Mouse (Mus musculus) hindbrain, embryonic 10.5 days (tissue): Measurements from ENCODE around the gene Rpusd1. TPM values are rescaled to one million over a fixed set of nuclear protein-coding genes. Genes with fewer than 3 reads are reported as not detected.
"Not testable (repeated sequence)": the region's sequence is repeated elsewhere in the genome, so short reads cannot be mapped to it uniquely, and the experiment has no call there.

Source experiments
- DNase-seq: peaks from one replicate; pipeline ENCODE4 v3.0.0-alpha.2; 2017; ENCODE audit warnings: low spot score
- H3K27ac ChIP-seq: fragments of 300-500 bp; sonication (generic); 2 replicates; pipeline ENCODE4 v1.5.1; 2016; ENCODE audit warnings: mild to moderate bottlenecking, moderate library complexity
- H3K27me3 ChIP-seq: fragments of 300-500 bp; sonication (generic); 2 replicates; pipeline ENCODE4 v1.6.1; 2016; ENCODE audit warnings: mild to moderate bottlenecking; ENCODE audit not compliant: poor library complexity, insufficient read depth, severe bottlenecking
- H3K36me3 ChIP-seq: fragments of 300-500 bp; sonication (generic); 2 replicates; pipeline ENCODE4 v1.6.1; 2016; ENCODE audit warnings: mild to moderate bottlenecking, moderate library complexity
- H3K4me1 ChIP-seq: fragments of 300-500 bp; sonication (generic); replicated peaks from 2 replicates; pipeline ENCODE4 v1.6.1; 2016; ENCODE audit warnings: mild to moderate bottlenecking
- H3K4me3 ChIP-seq: fragments of 300-500 bp; sonication (generic); 2 replicates; pipeline ENCODE4 v1.5.1; 2016; ENCODE audit warnings: mild to moderate bottlenecking, moderate library complexity
- H3K9me3 ChIP-seq: fragments of 300-500 bp; sonication (generic); 2 replicates; pipeline ENCODE4 v1.6.1; 2016; ENCODE audit warnings: mild to moderate bottlenecking, moderate library complexity
- WGBS: fragments of 180-500 bp; shearing (Covaris S2); methylation state at CpG from one replicate; pipeline ENCODE4 v1.1.7; 2016; 5-methylcytosine and 5-hydroxymethylcytosine counted together
- polyA plus RNA-seq: library from polyadenylated mRNA; unstranded; fragments of >200 nt; fragmentation: Nextera tagmentation; extraction: Ambion mirVana; gene quantifications from 2 replicates; pipeline ENCODE4 v1.2.1, GENCODE M21; 2016

The Rpusd1 gene
- polyA plus RNA-seq, 1 experiment from 2014 or later = 24.8 TPM

- Histone ChIP-seq H3K9me3 (no peaks in the 10 kb centered on the region), H3K36me3 (peaks cover 37% of the 10 kb centered on the region), H3K4me1 (peaks cover 30% of the 10 kb centered on the region), H3K27me3 (peaks cover 45% of the 10 kb centered on the region), H3K4me3 (peak within 1 kb of the TSS; percentile 53), H3K27ac (peak within 1 kb of the TSS; percentile 46)
- 2% methylated on average over 45 of the region's 45 CpGs for WGBS
- peak; percentile 39 for DNase-seq
Measured at GRCm38 (mm10) chr17:25716711-25717637, 10.5 kb upstream of the Rpusd1 start, which contains the start of gene Gng13. Gene Gng13, plus strand, starts transcription at chr17:25717171.

GRCm38 (mm10) chr17:25717691-25718090 lies 9.8 kb upstream of the Rpusd1 start:
- DNase-seq = no peak
- Histone ChIP-seq H3K27ac (peak overlapping the region; percentile 46; the same call in 1 of the 2 replicates), H3K27me3 (peaks cover 45% of the 10 kb centered on the region), H3K36me3 (peaks cover 44% of the 10 kb centered on the region), H3K4me1 (peaks cover 30% of the 10 kb centered on the region), H3K4me3 (peak overlapping the region; percentile 53), H3K9me3 (no peaks in the 10 kb centered on the region)
- 11% methylated on average over 6 of the region's 6 CpGs for WGBS

- WGBS = 96% methylated on average over 5 of the region's 5 CpGs
- peaks cover 34% of the 10 kb centered on the region for H3K4me1 ChIP-seq
- H3K4me3 ChIP-seq = no peak overlapping the region
- no peak overlapping the region for H3K27ac ChIP-seq
- peaks cover 75% of the 10 kb centered on the region for H3K36me3 ChIP-seq
- DNase-seq = no peak
- H3K27me3 ChIP-seq = peaks cover 29% of the 10 kb centered on the region
- no peaks in the 10 kb centered on the region for H3K9me3 ChIP-seq
Measured at GRCm38 (mm10) chr17:25721476-25721875, 6.0 kb upstream of the Rpusd1 start.

GRCm38 (mm10) chr17:25723470-25723869 lies 4.0 kb upstream of the Rpusd1 start:
- no peak overlapping the region for H3K4me3 ChIP-seq
- peaks cover 73% of the 10 kb centered on the region for H3K36me3 ChIP-seq
- no peak for DNase-seq

GRCm38 (mm10) chr17:25723919-25724318 lies 3.6 kb upstream of the Rpusd1 start:
- peak; percentile 15 for DNase-seq
- peaks cover 43% of the 10 kb centered on the region for H3K4me1 ChIP-seq
- H3K36me3 ChIP-seq = peaks cover 72% of the 10 kb centered on the region
- no peak overlapping the region for H3K27ac ChIP-seq
- peaks cover 5% of the 10 kb centered on the region for H3K27me3 ChIP-seq
- no peaks in the 10 kb centered on the region for H3K9me3 ChIP-seq
- 79% methylated on average over 7 of the region's 7 CpGs for WGBS
- peak overlapping the region; percentile 13; the same call in 1 of the 2 replicates for H3K4me3 ChIP-seq

More at GRCm38 (mm10) chr17:25723470-25723869, 4.0 kb upstream of the Rpusd1 start:
- no peaks in the 10 kb centered on the region for H3K9me3 ChIP-seq
- H3K27me3 ChIP-seq = peaks cover 10% of the 10 kb centered on the region
- H3K4me1 ChIP-seq = peaks cover 39% of the 10 kb centered on the region
- WGBS = 94% methylated on average over 19 of the region's 19 CpGs
- no peak overlapping the region for H3K27ac ChIP-seq

GRCm38 (mm10) chr17:25725264-25725663 lies 2.2 kb upstream of the Rpusd1 start:
- Histone ChIP-seq H3K36me3 (peaks cover 69% of the 10 kb centered on the region), H3K4me3 (no peak overlapping the region; the same call in 1 of the 2 replicates), H3K4me1 (peaks cover 45% of the 10 kb centered on the region), H3K27me3 (no peaks in the 10 kb centered on the region), H3K27ac (no peak overlapping the region), H3K9me3 (no peaks in the 10 kb centered on the region)
- 85% methylated on average over 6 of the region's 6 CpGs for WGBS
- no peak for DNase-seq

- H3K4me3 ChIP-seq = peak overlapping the region; percentile 73
- WGBS = 27% methylated on average over 4 of the region's 4 CpGs
- no peak for DNase-seq
- H3K36me3 ChIP-seq = peaks cover 55% of the 10 kb centered on the region
- no peaks in the 10 kb centered on the region for H3K9me3 ChIP-seq
- H3K27me3 ChIP-seq = no peaks in the 10 kb centered on the region
- peaks cover 54% of the 10 kb centered on the region for H3K4me1 ChIP-seq
- peak overlapping the region; percentile 90 for H3K27ac ChIP-seq
Measured at GRCm38 (mm10) chr17:25728009-25728270, 470 bp downstream of the Rpusd1 start.

- peak; percentile 92 for DNase-seq
- Histone ChIP-seq H3K27ac (no peak overlapping the region), H3K9me3 (no peaks in the 10 kb centered on the region), H3K36me3 (peaks cover 27% of the 10 kb centered on the region), H3K27me3 (peaks cover 5% of the 10 kb centered on the region; the same call in 1 of the 2 replicates), H3K4me3 (no peak overlapping the region), H3K4me1 (peaks cover 27% of the 10 kb centered on the region)
- 20% methylated on average over 2 of the region's 2 CpGs for WGBS
Measured at GRCm38 (mm10) chr17:25732082-25732481, 4.6 kb downstream of the Rpusd1 start.

- Histone ChIP-seq H3K36me3 (peaks cover 12% of the 10 kb centered on the region), H3K4me1 (peaks cover 8% of the 10 kb centered on the region; the same call in 1 of the 2 replicates), H3K27me3 (peaks cover 6% of the 10 kb centered on the region; the same call in 1 of the 2 replicates), H3K27ac (no peak overlapping the region), H3K4me3 (no peak overlapping the region), H3K9me3 (no peaks in the 10 kb centered on the region)
- DNase-seq = no peak
- WGBS = 85% methylated on average over 5 of the region's 5 CpGs
Measured at GRCm38 (mm10) chr17:25735246-25735645, 7.8 kb downstream of the Rpusd1 start.

GRCm38 (mm10) chr17:25735745-25736144 lies 8.3 kb downstream of the Rpusd1 start, which contains the start of gene Mslnl:
Gene Mslnl, plus strand, starts transcription at chr17:25736042.
- Histone ChIP-seq H3K4me3 (no peak within 1 kb of the TSS), H3K27ac (no peak within 1 kb of the TSS), H3K36me3 (peaks cover 7% of the 10 kb centered on the region), H3K27me3 (peaks cover 6% of the 10 kb centered on the region; the same call in 1 of the 2 replicates), H3K4me1 (peaks cover 8% of the 10 kb centered on the region; the same call in 1 of the 2 replicates), H3K9me3 (no peaks in the 10 kb centered on the region)
- DNase-seq = no peak
- WGBS = 78% methylated on average over 3 of the region's 3 CpGs

GRCm38 (mm10) chr17:25738861-25739260 lies 11.4 kb downstream of the Rpusd1 start:
- no peak overlapping the region for H3K27ac ChIP-seq
- no peaks in the 10 kb centered on the region for H3K36me3 ChIP-seq
- no peaks in the 10 kb centered on the region for H3K9me3 ChIP-seq
- DNase-seq = no peak
- WGBS = 81% methylated on average over 7 of the region's 7 CpGs
- H3K27me3 ChIP-seq = peaks cover 6% of the 10 kb centered on the region; the same call in 1 of the 2 replicates
- no peak overlapping the region for H3K4me3 ChIP-seq
- no peaks in the 10 kb centered on the region for H3K4me1 ChIP-seq

- H3K4me3 ChIP-seq, H3K36me3 ChIP-seq, DNase-seq, H3K27ac ChIP-seq, H3K27me3 ChIP-seq, H3K9me3 ChIP-seq, H3K4me1 ChIP-seq: not testable (repeated sequence)
- WGBS = 72% methylated on average over 12 of the region's 12 CpGs
Measured at GRCm38 (mm10) chr17:25741471-25741870, 14.0 kb downstream of the Rpusd1 start.

GRCm38 (mm10) chr17:25743831-25744230 lies 16.4 kb downstream of the Rpusd1 start:
- H3K27ac ChIP-seq = no peak overlapping the region
- H3K27me3 ChIP-seq = no peaks in the 10 kb centered on the region; the same call in 1 of the 2 replicates
- H3K36me3 ChIP-seq = no peaks in the 10 kb centered on the region
- 96% methylated on average over 9 of the region's 9 CpGs for WGBS
- H3K9me3 ChIP-seq = no peaks in the 10 kb centered on the region
- DNase-seq = no peak
- no peaks in the 10 kb centered on the region for H3K4me1 ChIP-seq
- H3K4me3 ChIP-seq = no peak overlapping the region
